Mouse (Mus musculus): ENCODE results near the gene Shisal1. TPM values are rescaled to one million over a fixed set of nuclear protein-coding genes. Genes with fewer than 3 reads are reported as not detected.

Gene Shisal1
- polyA plus RNA-seq, 1 experiment = 13.5 TPM

- peaks cover 2% of the 10 kb centered on the region; the same call in 1 of the 2 replicates for H3K4me1 ChIP-seq (ENCODE audit: control insufficient read depth, insufficient read depth, low read length)
- no peak for DNase-seq
- no peak overlapping the region for H3K27ac ChIP-seq (ENCODE audit: insufficient read depth, low read length)
- 55% methylated on average over 3 of the region's 3 CpGs for WGBS
- no peak for TF ChIP-seq POLR2A (IDR thresholded peaks at IDR 0.05; ENCODE audit: borderline replicate concordance, insufficient read depth, low read length)
- no peak for TF ChIP-seq CTCF (IDR thresholded peaks at IDR 0.05; ENCODE audit: borderline replicate concordance, insufficient read depth, low read depth, low read length)
- no peak overlapping the region for H3K4me3 ChIP-seq (replicated peaks; ENCODE audit: insufficient read depth, low read depth, low read length)
- H3K27me3 ChIP-seq (ENCODE audit: control insufficient read depth, insufficient read depth, low read length) = 0 out of 2 replicates have a peak, but pooled peaks cover 1% of the 10 kb centered on the region
Observed at GRCm38 (mm10) chr15:84408576-84408975, 38.3 kb downstream of the Shisal1 start.

- no peak for TF ChIP-seq POLR2A (IDR thresholded peaks at IDR 0.05; ENCODE audit: borderline replicate concordance, insufficient read depth, low read length)
- TF ChIP-seq CTCF (IDR thresholded peaks at IDR 0.05; ENCODE audit: borderline replicate concordance, insufficient read depth, low read depth, low read length) = no peak
- no peak for DNase-seq
- Histone ChIP-seq H3K4me1 (ENCODE audit: control insufficient read depth, insufficient read depth, low read length) (no peaks in the 10 kb centered on the region), H3K4me3 (replicated peaks; ENCODE audit: insufficient read depth, low read depth, low read length) (no peak overlapping the region), H3K27ac (ENCODE audit: insufficient read depth, low read length) (no peak overlapping the region), H3K27me3 (ENCODE audit: control insufficient read depth, insufficient read depth, low read length) (0 out of 2 replicates have a peak, but pooled peaks cover 1% of the 10 kb centered on the region)
- 93% methylated on average over 3 of the region's 3 CpGs for WGBS
Observed at GRCm38 (mm10) chr15:84405759-84406158, 41.1 kb downstream of the Shisal1 start.

- H3K27me3 ChIP-seq (ENCODE audit: control insufficient read depth, insufficient read depth, low read length) = 0 out of 2 replicates have a peak, but pooled peaks cover 1% of the 10 kb centered on the region
- H3K4me1 ChIP-seq (ENCODE audit: control insufficient read depth, insufficient read depth, low read length) = no peaks in the 10 kb centered on the region
- TF ChIP-seq POLR2A (IDR thresholded peaks at IDR 0.05; ENCODE audit: borderline replicate concordance, insufficient read depth, low read length) = no peak
- TF ChIP-seq CTCF (IDR thresholded peaks at IDR 0.05; ENCODE audit: borderline replicate concordance, insufficient read depth, low read depth, low read length) = no peak
- no peak overlapping the region for H3K27ac ChIP-seq (ENCODE audit: insufficient read depth, low read length)
- H3K4me3 ChIP-seq (replicated peaks; ENCODE audit: insufficient read depth, low read depth, low read length) = no peak overlapping the region
- DNase-seq = no peak
- 66% methylated on average over 10 of the region's 10 CpGs for WGBS
Observed at GRCm38 (mm10) chr15:84403454-84404113, 43.3 kb downstream of the Shisal1 start.

GRCm38 (mm10) chr15:84398617-84399016 lies 48.3 kb downstream of the Shisal1 start:
- 95% methylated on average over 4 of the region's 4 CpGs for WGBS
- TF ChIP-seq POLR2A (IDR thresholded peaks at IDR 0.05; ENCODE audit: borderline replicate concordance, insufficient read depth, low read length) = no peak
- Histone ChIP-seq H3K4me3 (replicated peaks; ENCODE audit: insufficient read depth, low read depth, low read length) (no peak overlapping the region), H3K27me3 (ENCODE audit: control insufficient read depth, insufficient read depth, low read length) (no peaks in the 10 kb centered on the region), H3K27ac (ENCODE audit: insufficient read depth, low read length) (no peak overlapping the region), H3K4me1 (ENCODE audit: control insufficient read depth, insufficient read depth, low read length) (no peaks in the 10 kb centered on the region)
- DNase-seq = no peak

GRCm38 (mm10) chr15:84397663-84398169 lies 49.2 kb downstream of the Shisal1 start:
- TF ChIP-seq CTCF (IDR thresholded peaks at IDR 0.05; ENCODE audit: borderline replicate concordance, insufficient read depth, low read depth, low read length) (no peak), POLR2A (IDR thresholded peaks at IDR 0.05; ENCODE audit: borderline replicate concordance, insufficient read depth, low read length) (no peak)
- 73% methylated on average over 14 of the region's 14 CpGs for WGBS
- H3K27me3 ChIP-seq (ENCODE audit: control insufficient read depth, insufficient read depth, low read length) = no peaks in the 10 kb centered on the region
- DNase-seq = no peak
- no peaks in the 10 kb centered on the region for H3K4me1 ChIP-seq (ENCODE audit: control insufficient read depth, insufficient read depth, low read length)
- no peak overlapping the region for H3K4me3 ChIP-seq (replicated peaks; ENCODE audit: insufficient read depth, low read depth, low read length)
- H3K27ac ChIP-seq (ENCODE audit: insufficient read depth, low read length) = no peak overlapping the region

GRCm38 (mm10) chr15:84395341-84396067 lies 51.4 kb downstream of the Shisal1 start:
- no peak for TF ChIP-seq POLR2A (IDR thresholded peaks at IDR 0.05; ENCODE audit: borderline replicate concordance, insufficient read depth, low read length)
- TF ChIP-seq CTCF (IDR thresholded peaks at IDR 0.05; ENCODE audit: borderline replicate concordance, insufficient read depth, low read depth, low read length) = no peak
- no peak for DNase-seq
- WGBS = 85% methylated on average over 14 of the region's 14 CpGs
- no peaks in the 10 kb centered on the region for H3K27me3 ChIP-seq (ENCODE audit: control insufficient read depth, insufficient read depth, low read length)
- H3K4me1 ChIP-seq (ENCODE audit: control insufficient read depth, insufficient read depth, low read length) = no peaks in the 10 kb centered on the region
- no peak overlapping the region for H3K4me3 ChIP-seq (replicated peaks; ENCODE audit: insufficient read depth, low read depth, low read length)
- no peak overlapping the region for H3K27ac ChIP-seq (ENCODE audit: insufficient read depth, low read length)

GRCm38 (mm10) chr15:84393341-84393740 lies 53.6 kb downstream of the Shisal1 start:
- no peak overlapping the region for H3K27ac ChIP-seq (ENCODE audit: insufficient read depth, low read length)
- H3K4me1 ChIP-seq (ENCODE audit: control insufficient read depth, insufficient read depth, low read length) = no peaks in the 10 kb centered on the region; the same call in 1 of the 2 replicates
- no peak for DNase-seq
- no peaks in the 10 kb centered on the region for H3K27me3 ChIP-seq (ENCODE audit: control insufficient read depth, insufficient read depth, low read length)
- H3K4me3 ChIP-seq (replicated peaks; ENCODE audit: insufficient read depth, low read depth, low read length) = no peak overlapping the region
- 74% methylated on average over 6 of the region's 6 CpGs for WGBS
- TF ChIP-seq POLR2A (IDR thresholded peaks at IDR 0.05; ENCODE audit: borderline replicate concordance, insufficient read depth, low read length) (no peak), CTCF (IDR thresholded peaks at IDR 0.05; ENCODE audit: borderline replicate concordance, insufficient read depth, low read depth, low read length) (0 out of 2 replicates have a peak, but pooled peaks have one; percentile 12)

Measured in cerebellum, adult 2 months (tissue).